Mouse (Mus musculus) forebrain, embryonic 10.5 days (tissue): ENCODE measurements around the gene Prr5l. TPM values are rescaled to one million over a fixed set of nuclear protein-coding genes. Genes with fewer than 3 reads are reported as not detected.

Experiments
- DNase-seq: peaks from one replicate; pipeline ENCODE4 v3.0.0-alpha.2; 2017; ENCODE audit warnings: low spot score; ENCODE audit errors: extremely low spot score
- H3K27ac ChIP-seq: fragments of 300-500 bp; sonication (generic); 2 replicates; pipeline ENCODE4 v1.5.1; 2016; ENCODE audit warnings: mild to moderate bottlenecking
- H3K27me3 ChIP-seq: fragments of 300-500 bp; sonication (generic); 2 replicates; pipeline ENCODE4 v1.6.1; 2016; ENCODE audit warnings: mild to moderate bottlenecking; ENCODE audit not compliant: poor library complexity, severe bottlenecking
- H3K36me3 ChIP-seq: fragments of 300-500 bp; sonication (generic); replicated peaks from 2 replicates; pipeline ENCODE4 v1.6.1; 2016; ENCODE audit warnings: mild to moderate bottlenecking, moderate library complexity
- H3K4me1 ChIP-seq: fragments of 300-500 bp; sonication (generic); 2 replicates; pipeline ENCODE4 v1.6.1; 2016
- H3K4me3 ChIP-seq: fragments of 300-500 bp; sonication (generic); 2 replicates; pipeline ENCODE4 v1.5.1; 2016; ENCODE audit warnings: mild to moderate bottlenecking, moderate library complexity
- H3K9me3 ChIP-seq: fragments of 300-500 bp; sonication (generic); 2 replicates; pipeline ENCODE4 v1.6.1; 2016; ENCODE audit warnings: mild to moderate bottlenecking, moderate library complexity
- WGBS: fragments of 180-500 bp; shearing (Covaris S2); methylation state at CpG from one replicate; pipeline ENCODE4 v1.1.7; 2016; 5-methylcytosine and 5-hydroxymethylcytosine counted together
- polyA plus RNA-seq: library from polyadenylated mRNA; unstranded; fragments of >200 nt; fragmentation: Nextera tagmentation; extraction: Ambion mirVana; gene quantifications from 2 replicates; pipeline ENCODE4 v1.2.1, GENCODE M21; 2016

Prr5l gene
- polyA plus RNA-seq, 1 experiment from 2014 or later, result 25.4 TPM

DNA sequence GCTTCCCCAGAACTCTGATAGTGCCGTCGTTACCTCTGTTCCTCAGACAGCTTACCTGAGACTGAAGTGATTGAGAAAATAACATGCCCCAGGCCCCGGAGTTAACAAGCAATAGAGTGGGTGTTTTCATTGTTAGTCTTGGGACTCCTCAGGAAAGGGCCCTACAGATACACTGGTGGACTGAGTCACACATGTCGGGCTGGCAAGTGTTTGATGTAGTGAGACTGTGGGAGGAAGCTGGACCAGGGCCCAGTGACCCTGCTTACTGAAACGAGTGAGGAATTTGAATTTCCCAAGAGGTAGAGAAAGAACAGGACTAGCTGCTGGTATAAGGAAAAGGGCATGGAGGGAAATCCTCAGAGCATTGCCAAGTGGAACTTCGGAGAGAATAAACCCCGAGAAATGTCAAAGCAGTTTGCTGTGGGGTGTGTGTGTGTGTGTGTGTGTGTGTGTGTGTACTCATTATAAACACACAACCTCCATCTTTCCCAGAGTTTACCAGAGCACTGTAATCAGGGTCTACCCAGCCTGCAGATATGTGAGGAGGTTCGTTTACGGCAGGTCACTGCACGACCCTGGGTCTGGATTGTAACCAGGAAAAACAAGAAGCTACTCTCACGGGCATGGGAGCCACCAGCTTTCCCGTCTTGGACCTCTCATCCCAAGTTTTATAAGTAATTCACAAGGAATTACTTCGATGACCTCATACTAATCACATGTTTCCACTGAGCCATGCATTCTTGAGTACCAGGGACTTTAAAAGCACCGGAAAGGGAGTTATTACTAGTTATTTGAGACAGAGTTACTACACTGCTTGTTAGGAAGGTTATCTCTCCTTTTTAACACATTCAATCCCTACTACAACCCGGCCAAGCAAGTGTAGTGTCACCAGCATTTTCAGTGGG lies 20.4 kb downstream of the Prr5l start:
- 78% methylated on average over 15 of the region's 15 CpGs for WGBS
- H3K9me3 ChIP-seq, result no peaks in the 10 kb centered on the region
- H3K27me3 ChIP-seq, result no peaks in the 10 kb centered on the region
- no peaks in the 10 kb centered on the region; the same call in 1 of the 2 replicates for H3K4me1 ChIP-seq
- no peak overlapping the region for H3K27ac ChIP-seq
- no peaks in the 10 kb centered on the region for H3K36me3 ChIP-seq
- no peak for DNase-seq
- H3K4me3 ChIP-seq, result no peak overlapping the region

DNA sequence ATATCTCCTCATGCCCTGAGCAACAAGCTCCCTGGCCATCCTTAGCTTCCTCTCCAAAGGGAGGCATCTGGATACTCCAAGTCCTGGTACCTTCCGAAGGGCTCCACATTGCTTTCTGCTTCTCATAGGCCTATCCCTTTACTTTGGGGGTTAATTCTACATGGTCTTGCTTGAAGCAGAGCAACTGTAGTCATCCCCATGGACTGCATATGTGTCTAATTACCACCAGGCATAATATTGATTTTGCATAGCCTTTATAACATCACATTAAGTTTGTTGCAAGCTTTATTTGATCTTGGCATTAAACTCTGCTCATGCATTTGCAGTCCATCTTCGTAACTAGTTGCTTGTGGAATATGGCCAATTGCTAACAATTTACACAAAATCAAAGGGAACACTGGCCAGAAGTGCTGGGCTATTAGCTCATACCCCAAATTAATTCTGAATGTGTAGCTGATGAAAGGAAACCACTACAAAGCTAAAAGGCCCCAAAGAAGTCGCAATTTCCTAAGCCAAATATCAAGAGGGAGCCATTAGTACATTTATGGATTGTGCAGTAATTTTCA lies 21.8 kb downstream of the Prr5l start:
- Histone ChIP-seq H3K27me3 (no peaks in the 10 kb centered on the region), H3K9me3 (no peaks in the 10 kb centered on the region), H3K36me3 (no peaks in the 10 kb centered on the region), H3K4me1 (no peaks in the 10 kb centered on the region; the same call in 1 of the 2 replicates), H3K27ac (no peak overlapping the region), H3K4me3 (no peak overlapping the region)
- WGBS, result 89% methylated on average over 3 of the region's 3 CpGs
- DNase-seq, result no peak

GRCm38 (mm10) chr2:101856174-101856573 lies 26.7 kb downstream of the Prr5l start:
- WGBS, result 81% methylated on average over 9 of the region's 9 CpGs
- Histone ChIP-seq H3K4me1 (no peaks in the 10 kb centered on the region), H3K4me3 (no peak overlapping the region), H3K9me3 (no peaks in the 10 kb centered on the region), H3K27ac (no peak overlapping the region), H3K36me3 (no peaks in the 10 kb centered on the region), H3K27me3 (no peaks in the 10 kb centered on the region)
- no peak for DNase-seq

- no peaks in the 10 kb centered on the region for H3K4me1 ChIP-seq
- H3K4me3 ChIP-seq, result no peak overlapping the region
- DNase-seq, result no peak
- H3K27ac ChIP-seq, result no peak overlapping the region
- H3K9me3 ChIP-seq, result no peaks in the 10 kb centered on the region
- 88% methylated on average over 7 of the region's 7 CpGs for WGBS
- no peaks in the 10 kb centered on the region for H3K36me3 ChIP-seq
- no peaks in the 10 kb centered on the region for H3K27me3 ChIP-seq
These were observed 28.0 kb downstream of the Prr5l start for GRCm38 (mm10) chr2:101854792-101855191.

GRCm38 (mm10) chr2:101842756-101843155 lies 40.1 kb downstream of the Prr5l start:
- Histone ChIP-seq H3K27ac (no peak overlapping the region), H3K4me3 (no peak overlapping the region), H3K27me3 (no peaks in the 10 kb centered on the region), H3K4me1 (no peaks in the 10 kb centered on the region), H3K9me3 (no peaks in the 10 kb centered on the region), H3K36me3 (no peaks in the 10 kb centered on the region)
- 87% methylated on average over 7 of the region's 7 CpGs for WGBS
- DNase-seq, result no peak

- Histone ChIP-seq H3K9me3 (no peaks in the 10 kb centered on the region), H3K36me3 (no peaks in the 10 kb centered on the region), H3K27ac (no peak overlapping the region), H3K4me1 (peaks cover 6% of the 10 kb centered on the region), H3K4me3 (no peak overlapping the region), H3K27me3 (no peaks in the 10 kb centered on the region)
- DNase-seq, result no peak
- WGBS, result 90% methylated on average over 9 of the region's 9 CpGs
These were observed 47.9 kb downstream of the Prr5l start for GRCm38 (mm10) chr2:101834816-101835523.

DNA sequence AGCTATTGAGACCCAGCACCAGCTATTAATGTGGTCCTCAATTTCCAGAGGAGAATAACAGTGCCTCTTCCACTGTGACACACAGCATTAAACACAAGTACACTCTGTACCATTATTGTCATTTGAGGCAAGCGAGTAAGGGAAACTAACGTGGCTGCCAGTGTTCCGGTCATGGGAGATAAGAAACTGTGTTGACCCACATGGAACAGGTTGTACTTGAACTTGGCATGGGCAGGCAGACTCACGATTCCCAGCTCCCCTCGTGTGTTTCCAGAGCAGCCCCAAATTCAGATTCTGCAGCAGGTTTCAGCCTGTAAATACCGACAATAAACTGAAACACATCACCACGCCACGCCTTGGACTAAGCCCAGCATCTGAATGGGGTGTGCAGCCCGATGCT lies 50.5 kb downstream of the Prr5l start:
- Histone ChIP-seq H3K4me1 (peaks cover 19% of the 10 kb centered on the region), H3K4me3 (no peak overlapping the region), H3K27ac (no peak overlapping the region), H3K36me3 (no peaks in the 10 kb centered on the region), H3K27me3 (no peaks in the 10 kb centered on the region), H3K9me3 (no peaks in the 10 kb centered on the region)
- no peak for DNase-seq
- WGBS, result 89% methylated on average over 9 of the region's 9 CpGs

DNA sequence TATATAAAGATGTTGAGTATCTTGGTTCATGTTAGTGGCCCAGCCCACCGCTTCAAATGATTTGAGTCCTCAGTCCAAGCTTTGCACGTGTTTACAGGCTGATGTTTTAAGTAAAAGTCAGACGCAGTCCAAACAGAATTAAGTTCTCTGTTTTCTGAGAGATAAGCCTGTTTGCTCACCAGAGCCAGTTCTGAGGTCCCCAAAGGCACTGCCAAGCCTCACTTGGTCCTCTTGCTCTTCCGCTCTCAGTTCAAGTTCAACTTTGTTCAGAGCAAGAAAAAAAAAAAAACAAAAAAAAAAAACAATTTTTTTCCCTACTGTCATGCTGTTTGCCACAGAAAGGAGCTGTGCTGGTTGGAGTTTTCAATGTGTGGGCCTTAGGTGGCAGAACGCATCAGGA lies 51.0 kb downstream of the Prr5l start:
- no peak overlapping the region for H3K4me3 ChIP-seq
- WGBS, result 91% methylated on average over 5 of the region's 5 CpGs
- no peak for DNase-seq

GRCm38 (mm10) chr2:101830186-101830915 lies 52.5 kb downstream of the Prr5l start:
- Histone ChIP-seq H3K4me3 (no peak overlapping the region), H3K36me3 (no peaks in the 10 kb centered on the region), H3K27me3 (no peaks in the 10 kb centered on the region), H3K9me3 (no peaks in the 10 kb centered on the region), H3K4me1 (peaks cover 22% of the 10 kb centered on the region), H3K27ac (0 out of 2 replicates have a peak overlapping the region, but pooled peaks have one; percentile 17)
- DNase-seq, result no peak
- WGBS, result 72% methylated on average over 9 of the region's 9 CpGs

More for the DNA sequence above, 51.0 kb downstream of the Prr5l start:
- Histone ChIP-seq H3K27ac (no peak overlapping the region), H3K27me3 (no peaks in the 10 kb centered on the region), H3K4me1 (peaks cover 22% of the 10 kb centered on the region), H3K9me3 (no peaks in the 10 kb centered on the region), H3K36me3 (no peaks in the 10 kb centered on the region)

DNA sequence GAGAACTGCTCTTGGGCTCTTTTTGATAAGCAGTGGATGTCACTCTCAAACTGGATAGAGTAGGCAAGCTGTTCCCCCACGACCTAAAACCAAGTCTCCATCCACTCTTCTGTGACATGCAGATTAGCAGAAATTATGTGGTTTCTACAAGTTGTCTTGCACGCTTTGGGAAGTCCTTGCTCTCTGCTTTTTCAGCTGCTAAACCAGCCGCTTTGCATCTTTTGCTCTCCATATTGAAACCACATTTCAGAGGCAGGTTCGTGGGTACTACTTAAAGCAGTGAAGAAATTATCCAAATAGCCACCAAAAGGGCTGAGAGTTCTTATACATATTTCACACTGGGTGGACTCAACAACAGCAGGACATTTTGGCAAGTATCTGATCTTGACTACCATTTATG lies 53.8 kb downstream of the Prr5l start:
- Histone ChIP-seq H3K27me3 (no peaks in the 10 kb centered on the region), H3K4me1 (peaks cover 23% of the 10 kb centered on the region), H3K9me3 (no peaks in the 10 kb centered on the region), H3K4me3 (no peak overlapping the region), H3K36me3 (no peaks in the 10 kb centered on the region), H3K27ac (no peak overlapping the region)
- WGBS, result 81% methylated on average over 4 of the region's 4 CpGs
- no peak for DNase-seq

DNA sequence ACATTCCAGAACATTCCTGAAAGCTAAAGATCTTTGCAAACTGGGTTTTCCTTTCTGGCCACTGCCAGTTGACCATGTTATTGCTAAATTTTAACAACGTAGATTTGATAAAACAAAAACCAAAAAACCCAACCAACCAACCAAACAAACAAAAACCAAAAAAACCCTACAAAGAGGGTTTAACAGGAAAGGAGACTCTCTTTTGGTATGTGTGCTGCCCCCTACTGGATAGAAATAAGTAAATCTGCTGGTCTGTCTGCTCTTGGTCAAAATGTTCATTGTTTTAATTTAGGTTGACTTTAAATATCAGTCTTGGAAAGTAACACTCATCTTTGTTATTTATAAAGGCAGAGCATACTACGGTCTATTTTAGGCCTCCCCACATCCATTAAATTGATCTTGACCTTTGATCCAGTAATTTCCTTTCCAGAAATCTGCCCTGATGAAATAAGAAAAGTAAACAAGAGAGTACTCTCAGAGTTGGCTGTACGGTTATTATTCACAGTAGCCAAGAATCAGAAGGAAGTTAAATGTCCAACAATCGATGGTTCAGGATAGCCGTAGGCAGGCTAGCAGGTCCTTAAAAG lies 54.7 kb downstream of the Prr5l start:
- H3K4me3 ChIP-seq, result no peak overlapping the region
- 79% methylated on average over 5 of the region's 5 CpGs for WGBS
- DNase-seq, result no peak

DNA sequence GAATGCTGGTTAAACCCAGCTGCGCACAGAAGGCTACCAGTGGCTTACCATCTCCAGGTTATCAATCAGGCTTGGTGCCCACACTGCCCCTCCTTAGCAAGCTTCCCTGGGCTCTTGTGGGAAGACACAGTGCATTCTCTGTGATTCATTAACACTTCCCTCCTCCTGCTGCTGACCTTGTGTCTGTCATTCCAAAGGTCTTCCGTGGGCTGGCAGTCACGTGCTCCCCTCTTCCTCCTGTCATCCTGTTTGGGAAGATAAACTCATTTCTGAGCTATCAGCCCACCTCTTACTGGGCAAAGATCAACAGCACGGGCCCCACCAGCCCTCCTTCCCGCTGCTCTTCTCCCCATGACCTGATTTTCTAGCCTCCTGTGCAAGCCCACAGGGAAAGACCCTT lies 55.2 kb downstream of the Prr5l start:
- 66% methylated on average over 5 of the region's 5 CpGs for WGBS
- Histone ChIP-seq H3K4me1 (peaks cover 25% of the 10 kb centered on the region), H3K4me3 (no peak overlapping the region), H3K27ac (peak overlapping the region; percentile 13; the same call in 1 of the 2 replicates), H3K27me3 (no peaks in the 10 kb centered on the region), H3K36me3 (no peaks in the 10 kb centered on the region), H3K9me3 (no peaks in the 10 kb centered on the region)
- no peak for DNase-seq

More for the DNA sequence above, 54.7 kb downstream of the Prr5l start:
- H3K27ac ChIP-seq, result peak overlapping the region; percentile 13; the same call in 1 of the 2 replicates
- no peaks in the 10 kb centered on the region for H3K36me3 ChIP-seq
- no peaks in the 10 kb centered on the region for H3K9me3 ChIP-seq
- peaks cover 25% of the 10 kb centered on the region for H3K4me1 ChIP-seq
- H3K27me3 ChIP-seq, result no peaks in the 10 kb centered on the region
